Mouse (Mus musculus) heart, adult 2 months (tissue): ENCODE results near the gene Lonrf3. TPM values are rescaled to one million over a fixed set of nuclear protein-coding genes. Genes with fewer than 3 reads are reported as not detected.

Experiments used
- DNase-seq, 2 experiments: peaks; one replicate each; pipeline ENCODE4 v3.0.0; 2021
- H3K27ac ChIP-seq: fragments of 200-600 bp; 2 replicates; pipeline ENCODE4 v1.8.1; 2022
- H3K27me3 ChIP-seq: fragments of 200-500 bp; 2 replicates; pipeline ENCODE4 v1.6.1; 2012; ENCODE audit warnings: mild to moderate bottlenecking, low read length, inconsistent platforms, mixed read lengths; ENCODE audit not compliant: control insufficient read depth, insufficient read depth
- H3K36me3 ChIP-seq: fragments of 200-500 bp; 2 replicates; pipeline ENCODE4 v1.6.1; 2012; ENCODE audit warnings: low read length, inconsistent platforms; ENCODE audit not compliant: control insufficient read depth, insufficient read depth
- H3K4me1 ChIP-seq: fragments of 200-500 bp; 2 replicates; pipeline ENCODE4 v1.6.1; 2011; ENCODE audit warnings: low read length; ENCODE audit not compliant: control insufficient read depth, insufficient read depth
- H3K4me3 ChIP-seq: fragments of 200-600 bp; 2 replicates; pipeline ENCODE4 v1.8.1; 2022
- H3K79me2 ChIP-seq: fragments of 200-500 bp; replicated peaks from 2 replicates; pipeline ENCODE4 v1.6.1; 2012; ENCODE audit warnings: mild to moderate bottlenecking, inconsistent platforms, low read length, moderate library complexity, mixed read lengths; ENCODE audit not compliant: control insufficient read depth, insufficient read depth
- H3K9ac ChIP-seq: fragments of 200-500 bp; 2 replicates; pipeline ENCODE4 v1.6.1; 2012; ENCODE audit warnings: low read depth, mild to moderate bottlenecking, control low read depth, inconsistent platforms, low read length, mixed read lengths
- CTCF ChIP-seq: fragments of 200-600 bp; IDR thresholded peaks from 2 replicates; pipeline ENCODE4 v1.8.1; 2022; ENCODE audit warnings: antibody characterized with exemption, mild to moderate bottlenecking, moderate library complexity
- EP300 ChIP-seq: fragments of 200-500 bp; IDR thresholded peaks from 2 replicates; pipeline ENCODE4 v1.6.1; 2011; ENCODE audit warnings: low read depth, low read length, control low read depth; ENCODE audit not compliant: insufficient read depth
- POLR2A ChIP-seq: fragments of 200-500 bp; IDR thresholded peaks from 2 replicates; pipeline ENCODE4 v1.6.1; 2011; ENCODE audit warnings: mild to moderate bottlenecking, low read depth, low read length, control low read depth; ENCODE audit not compliant: insufficient read depth
- WGBS: fragments of 180-500 bp; shearing (Covaris S2); methylation state at CpG from one replicate; pipeline ENCODE4 v1.1.7; 2018; 5-methylcytosine and 5-hydroxymethylcytosine counted together
- intact Hi-C: fragments of 180-260 bp; cut with DNase I; formaldehyde crosslinking; loops from one replicate; pipeline ENCODE4 v1.15.1; 2025
- polyA plus RNA-seq: library from polyadenylated mRNA; depleted of rRNA; stranded (reverse); fragments of >200 nt; gene quantifications from 2 replicates; pipeline ENCODE4 v1.2.3, GENCODE M21; 2012
- total RNA-seq, 2 experiments: library from RNA; stranded (reverse); gene quantifications; 2 replicates each; pipeline ENCODE4 v1.2.3; 2021

Gene Lonrf3
- total and polyA plus RNA-seq, 3 experiments: 0.20 to 1.0 (median 0.77) TPM

GRCm38 (mm10) chrX:36329849-36330411 is 1.8 kb downstream of the Lonrf3 start:
- Histone ChIP-seq H3K4me1 (no peaks in the 10 kb centered on the region; the same call in 1 of the 2 replicates), H3K79me2 (no peaks in the 10 kb centered on the region), H3K36me3 (no peaks in the 10 kb centered on the region), H3K27me3 (no peaks in the 10 kb centered on the region), H3K27ac (no peak overlapping the region), H3K4me3 (peak overlapping the region; percentile 52), H3K9ac (peak overlapping the region; percentile 2; the same call in 1 of the 2 replicates)
- DNase-seq: peak; percentile 73 to 80
- intact Hi-C loops: no loop called here
- TF ChIP-seq EP300 (no peak), CTCF (no peak), POLR2A (no peak)
- WGBS: 28% methylated on average over 34 of the region's 44 CpGs

- no peaks in the 10 kb centered on the region for H3K79me2 ChIP-seq
- no peaks in the 10 kb centered on the region for H3K36me3 ChIP-seq
- H3K27ac ChIP-seq: no peak overlapping the region
- intact Hi-C loops: loop anchor here (5.0 kb wide), 1 partner anchor 125 kb away; no protein-coding TSS in a partner anchor
- H3K4me3 ChIP-seq: no peak overlapping the region
- TF ChIP-seq EP300: no peak
- no peak for TF ChIP-seq POLR2A
- TF ChIP-seq CTCF: peak; percentile 74
- DNase-seq: no peak
- H3K9ac ChIP-seq: no peak overlapping the region
- H3K4me1 ChIP-seq: no peaks in the 10 kb centered on the region
- H3K27me3 ChIP-seq: no peaks in the 10 kb centered on the region
- 47% methylated on average over 3 of the region's 3 CpGs for WGBS
Observed at GRCm38 (mm10) chrX:36352446-36352845, 24.3 kb downstream of the Lonrf3 start.

DNA sequence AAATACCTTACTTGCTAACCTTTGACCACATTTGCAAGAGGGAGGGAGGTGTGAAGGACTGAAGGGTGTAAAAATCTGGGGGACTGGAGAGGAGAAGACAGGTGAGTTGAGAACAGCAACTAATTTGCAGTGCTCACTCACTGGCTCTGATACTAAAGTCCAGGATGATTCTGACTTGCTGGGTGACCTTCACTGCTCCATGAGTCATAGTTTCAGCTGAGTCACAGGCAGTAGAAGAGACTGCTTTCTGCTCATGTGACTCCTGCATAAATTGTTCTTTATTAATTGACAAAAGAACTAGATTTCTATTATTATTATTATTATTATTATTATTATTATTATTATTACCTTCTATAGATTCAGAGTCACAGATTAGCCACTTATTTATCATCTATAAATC is 57.2 kb downstream of the Lonrf3 start:
- intact Hi-C loops: no loop called here
- H3K27me3 ChIP-seq: no peaks in the 10 kb centered on the region
- no peak overlapping the region for H3K4me3 ChIP-seq
- H3K79me2 ChIP-seq: no peaks in the 10 kb centered on the region
- no peaks in the 10 kb centered on the region for H3K36me3 ChIP-seq
- no peak overlapping the region for H3K9ac ChIP-seq
- no peak for DNase-seq
- no peaks in the 10 kb centered on the region for H3K4me1 ChIP-seq
- TF ChIP-seq EP300 (no peak), POLR2A (no peak), CTCF (no peak)
- no peak overlapping the region for H3K27ac ChIP-seq

DNA sequence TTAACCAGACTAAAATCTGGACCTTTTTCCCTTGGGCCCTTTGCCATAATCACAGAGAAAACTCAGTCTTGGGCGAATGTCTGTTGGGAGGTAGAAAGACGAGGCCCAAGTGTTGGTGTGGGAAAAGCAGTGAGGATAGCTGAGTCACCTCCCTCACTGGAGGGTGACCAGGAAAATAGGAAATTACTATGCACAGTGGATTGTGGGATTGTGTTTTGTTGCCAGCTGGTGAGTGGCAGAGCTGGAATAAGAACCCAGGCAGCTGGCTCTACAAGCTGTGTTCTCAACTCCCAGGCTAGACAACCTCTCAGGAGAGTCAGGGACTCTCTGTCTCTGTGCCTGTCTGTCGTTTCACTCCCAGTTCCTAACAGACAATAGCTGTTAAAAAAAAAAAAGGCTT is 61.8 kb downstream of the Lonrf3 start:
- DNase-seq: peak in 1 of 2 experiments; percentile 5
- 63% methylated on average over 3 of the region's 3 CpGs for WGBS
- intact Hi-C loops: no loop called here

GRCm38 (mm10) chrX:36390503-36390902 is 62.4 kb downstream of the Lonrf3 start:
- no peaks in the 10 kb centered on the region for H3K79me2 ChIP-seq
- no peak overlapping the region for H3K27ac ChIP-seq
- H3K27me3 ChIP-seq: no peaks in the 10 kb centered on the region
- TF ChIP-seq EP300: no peak
- TF ChIP-seq POLR2A: no peak
- TF ChIP-seq CTCF: no peak
- no peaks in the 10 kb centered on the region for H3K36me3 ChIP-seq
- H3K9ac ChIP-seq: no peak overlapping the region
- DNase-seq: no peak
- H3K4me1 ChIP-seq: no peaks in the 10 kb centered on the region
- intact Hi-C loops: no loop called here
- 39% methylated on average over 2 of the region's 2 CpGs for WGBS
- no peak overlapping the region for H3K4me3 ChIP-seq

More for the DNA sequence above, 61.8 kb downstream of the Lonrf3 start:
- H3K36me3 ChIP-seq: no peaks in the 10 kb centered on the region
- no peak overlapping the region for H3K9ac ChIP-seq
- no peaks in the 10 kb centered on the region for H3K27me3 ChIP-seq
- H3K79me2 ChIP-seq: no peaks in the 10 kb centered on the region
- TF ChIP-seq POLR2A (no peak), EP300 (no peak), CTCF (no peak)
- H3K4me3 ChIP-seq: no peak overlapping the region
- no peak overlapping the region for H3K27ac ChIP-seq
- no peaks in the 10 kb centered on the region for H3K4me1 ChIP-seq

- no peaks in the 10 kb centered on the region for H3K27me3 ChIP-seq
- H3K36me3 ChIP-seq: no peaks in the 10 kb centered on the region
- DNase-seq: no peak
- TF ChIP-seq EP300 (no peak), POLR2A (no peak), CTCF (no peak)
- no peak overlapping the region for H3K4me3 ChIP-seq
- no peaks in the 10 kb centered on the region for H3K79me2 ChIP-seq
- H3K27ac ChIP-seq: no peak overlapping the region
- intact Hi-C loops: loop anchor here (2.0 kb wide), 1 partner anchor 168 kb away; no protein-coding TSS in a partner anchor
- no peaks in the 10 kb centered on the region for H3K4me1 ChIP-seq
- WGBS: 55% methylated on average over 6 of the region's 6 CpGs
- no peak overlapping the region for H3K9ac ChIP-seq
Observed at GRCm38 (mm10) chrX:36392672-36393071, 64.5 kb downstream of the Lonrf3 start.
